Mouse (Mus musculus): ENCODE measurements around the gene Ppp5c. TPM values are rescaled to one million over a fixed set of nuclear protein-coding genes. Genes with fewer than 3 reads are reported as not detected.

Ppp5c gene
- total and polyA plus RNA-seq, 3 experiments, result 125 to 223 (median 128) TPM

GRCm38 (mm10) chr7:17056601-17057523 lies 29.1 kb upstream of the Ppp5c start:
- Histone ChIP-seq H3K4me3 (replicated peaks in 1 of 3; ENCODE audit: low read depth in 2 of 3, low read length in 2 of 3, poor library complexity in 1 of 3) (no peak overlapping the region), H3K4me2 (ENCODE audit: insufficient read depth, low read depth, poor library complexity, severe bottlenecking) (no peak overlapping the region), H3K9ac (ENCODE audit: insufficient read depth, low read depth) (no peak overlapping the region), H3K27ac (ENCODE audit: insufficient read depth, low read depth) (no peak overlapping the region), H3K9me3 (replicated peaks; ENCODE audit: low read length) (peaks cover 9% of the 10 kb centered on the region), H3K4me1 (ENCODE audit: control insufficient read depth in 1 of 2, insufficient read depth in 2 of 2) (peaks cover 12 to 37% of the 10 kb centered on the region in 2 experiments), H3K27me3 (replicated peaks) (no peaks in the 10 kb centered on the region), H3K79me2 (replicated peaks; ENCODE audit: control insufficient read depth, extremely low read depth, insufficient read depth, poor library complexity, severe bottlenecking) (no peaks in the 10 kb centered on the region), H3K36me3 (replicated peaks in 1 of 2; ENCODE audit: control insufficient read depth in 1 of 2, insufficient read depth in 1 of 2, low read length in 1 of 2) (no peaks in the 10 kb centered on the region)
- TF ChIP-seq EP300 (IDR thresholded peaks at IDR 0.05; ENCODE audit: low read length), result no peak
- TF ChIP-seq MXI1 (IDR thresholded peaks at IDR 0.05; ENCODE audit: low read depth, low read length), result no peak
- no peak for TF ChIP-seq MAFK (IDR thresholded peaks at IDR 0.05; ENCODE audit: insufficient replicate concordance, low read length)
- TF ChIP-seq ELF1 (IDR thresholded peaks at IDR 0.05; ENCODE audit: low read depth, low read length), result no peak
- no peak for TF ChIP-seq POLR2AphosphoS2 (IDR thresholded peaks at IDR 0.05; ENCODE audit: low read depth, low read length)
- in situ Hi-C loops (cut with MboI; ENCODE audit: low pct_ligation_motif_present, low pct_unique_long_range_greater_than_20kb, low sequenced_read_pairs) (no loop called here), dilution Hi-C loops (cut with MboI; ENCODE audit: extremely low pct_ligation_motif_present, extremely low pct_unique_long_range_greater_than_20kb, low sequenced_read_pairs) (no loop called here)
- no peak for DNase-seq (ENCODE audit: extremely low read depth)

GRCm38 (mm10) chr7:17056081-17056581 lies 28.4 kb upstream of the Ppp5c start:
- Histone ChIP-seq H3K36me3 (replicated peaks in 1 of 2; ENCODE audit: control insufficient read depth in 1 of 2, insufficient read depth in 1 of 2, low read length in 1 of 2) (no peaks in the 10 kb centered on the region), H3K4me2 (ENCODE audit: insufficient read depth, low read depth, poor library complexity, severe bottlenecking) (no peak overlapping the region), H3K9me3 (replicated peaks; ENCODE audit: low read length) (peaks cover 9% of the 10 kb centered on the region), H3K79me2 (replicated peaks; ENCODE audit: control insufficient read depth, extremely low read depth, insufficient read depth, poor library complexity, severe bottlenecking) (no peaks in the 10 kb centered on the region), H3K9ac (ENCODE audit: insufficient read depth, low read depth) (no peak overlapping the region), H3K4me3 (replicated peaks in 1 of 3; ENCODE audit: low read depth in 2 of 3, low read length in 2 of 3, poor library complexity in 1 of 3) (no peak overlapping the region), H3K27me3 (replicated peaks) (no peaks in the 10 kb centered on the region), H3K27ac (ENCODE audit: insufficient read depth, low read depth) (no peak overlapping the region), H3K4me1 (ENCODE audit: control insufficient read depth in 1 of 2, insufficient read depth in 2 of 2) (peaks cover 12 to 41% of the 10 kb centered on the region in 2 experiments)
- TF ChIP-seq MYC (IDR thresholded peaks at IDR 0.05; ENCODE audit: low read depth, low read length) (no peak), CHD1 (IDR thresholded peaks at IDR 0.05; ENCODE audit: low read depth, low read length) (no peak)
- dilution Hi-C loops (cut with MboI; ENCODE audit: extremely low pct_ligation_motif_present, extremely low pct_unique_long_range_greater_than_20kb, low sequenced_read_pairs), result no loop called here
- DNase-seq (ENCODE audit: extremely low read depth), result no peak
- in situ Hi-C loops (cut with MboI; ENCODE audit: low pct_ligation_motif_present, low pct_unique_long_range_greater_than_20kb, low sequenced_read_pairs), result no loop called here

GRCm38 (mm10) chr7:17055287-17055946 lies 27.7 kb upstream of the Ppp5c start:
- Histone ChIP-seq H3K36me3 (replicated peaks in 1 of 2; ENCODE audit: control insufficient read depth in 1 of 2, insufficient read depth in 1 of 2, low read length in 1 of 2) (no peaks in the 10 kb centered on the region), H3K9ac (ENCODE audit: insufficient read depth, low read depth) (no peak overlapping the region), H3K4me1 (ENCODE audit: control insufficient read depth in 1 of 2, insufficient read depth in 2 of 2) (peaks cover 12 to 44% of the 10 kb centered on the region in 2 experiments), H3K4me2 (ENCODE audit: insufficient read depth, low read depth, poor library complexity, severe bottlenecking) (no peak overlapping the region), H3K79me2 (replicated peaks; ENCODE audit: control insufficient read depth, extremely low read depth, insufficient read depth, poor library complexity, severe bottlenecking) (no peaks in the 10 kb centered on the region), H3K9me3 (replicated peaks; ENCODE audit: low read length) (peaks cover 9% of the 10 kb centered on the region), H3K27me3 (replicated peaks) (no peaks in the 10 kb centered on the region), H3K27ac (ENCODE audit: insufficient read depth, low read depth) (no peak overlapping the region), H3K4me3 (replicated peaks in 1 of 3; ENCODE audit: low read depth in 2 of 3, low read length in 2 of 3, poor library complexity in 1 of 3) (no peak overlapping the region)
- dilution Hi-C loops (cut with MboI; ENCODE audit: extremely low pct_ligation_motif_present, extremely low pct_unique_long_range_greater_than_20kb, low sequenced_read_pairs) (no loop called here), in situ Hi-C loops (cut with MboI; ENCODE audit: low pct_ligation_motif_present, low pct_unique_long_range_greater_than_20kb, low sequenced_read_pairs) (no loop called here)
- no peak for TF ChIP-seq MAZ (IDR thresholded peaks at IDR 0.05; ENCODE audit: low read depth, low read length)
- no peak for TF ChIP-seq E2F4 (IDR thresholded peaks at IDR 0.05; ENCODE audit: insufficient replicate concordance, low read depth, low read length)
- TF ChIP-seq EP300 (IDR thresholded peaks at IDR 0.05; ENCODE audit: low read length), result no peak
- TF ChIP-seq ZMIZ1 (IDR thresholded peaks at IDR 0.05; ENCODE audit: low read depth, low read length), result no peak
- TF ChIP-seq ZC3H11A (IDR thresholded peaks at IDR 0.05; ENCODE audit: low read depth, low read length), result no peak
- TF ChIP-seq NELFE (IDR thresholded peaks at IDR 0.05; ENCODE audit: low read depth, low read length), result no peak
- DNase-seq (ENCODE audit: extremely low read depth), result no peak
